Mouse (Mus musculus) 416B (cell line): ENCODE data around the gene Bend5.

Source experiments
- DNase-seq: peaks from one replicate; pipeline ENCODE4 v3.0.0; 2011; ENCODE audit warnings: low read depth

Bend5 gene

DNA sequence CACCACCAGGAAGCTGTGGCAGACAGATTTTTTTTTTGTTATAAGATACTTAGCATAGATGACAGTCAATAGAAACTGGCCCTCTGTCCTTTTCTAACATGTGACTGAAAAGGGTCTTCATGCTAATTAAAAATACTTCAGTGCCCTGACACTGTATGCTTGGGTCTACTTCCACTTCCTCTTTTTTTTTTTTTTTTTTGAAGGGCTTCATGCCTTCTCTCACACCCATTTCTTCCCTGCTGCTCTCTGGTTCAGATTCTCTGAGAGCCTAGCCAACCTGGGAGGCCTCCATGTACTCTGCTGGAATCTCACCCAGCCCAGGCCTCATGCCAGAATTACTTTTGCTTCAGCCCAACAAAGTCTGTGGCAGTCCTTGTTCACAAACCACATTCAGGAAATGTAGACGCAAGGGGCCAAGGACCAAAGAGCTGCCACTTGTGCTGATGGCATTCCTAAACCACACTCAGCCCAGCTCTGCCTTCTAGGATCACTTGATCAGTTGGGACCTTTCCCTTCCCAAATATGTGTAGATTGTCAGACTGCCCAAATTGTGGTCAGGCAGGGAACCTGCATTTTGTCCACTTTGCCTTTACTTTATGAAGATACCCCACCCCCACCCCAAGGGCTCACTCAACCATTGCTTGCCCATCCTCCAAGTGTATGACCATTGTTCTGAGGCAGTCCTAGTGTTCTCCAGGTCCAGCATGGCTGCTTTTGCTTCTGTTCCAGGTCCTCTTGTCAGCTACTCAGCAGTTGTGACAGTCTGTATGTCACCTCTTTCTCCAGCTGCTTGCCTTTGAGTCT is 27.8 kb downstream of the Bend5 start:
- no peak for DNase-seq

GRCm38 (mm10) chr4:111443906-111444615 is 29.3 kb downstream of the Bend5 start:
- DNase-seq, result no peak

- DNase-seq, result no peak
Measured at GRCm38 (mm10) chr4:111444616-111445160, 29.9 kb downstream of the Bend5 start.

DNA sequence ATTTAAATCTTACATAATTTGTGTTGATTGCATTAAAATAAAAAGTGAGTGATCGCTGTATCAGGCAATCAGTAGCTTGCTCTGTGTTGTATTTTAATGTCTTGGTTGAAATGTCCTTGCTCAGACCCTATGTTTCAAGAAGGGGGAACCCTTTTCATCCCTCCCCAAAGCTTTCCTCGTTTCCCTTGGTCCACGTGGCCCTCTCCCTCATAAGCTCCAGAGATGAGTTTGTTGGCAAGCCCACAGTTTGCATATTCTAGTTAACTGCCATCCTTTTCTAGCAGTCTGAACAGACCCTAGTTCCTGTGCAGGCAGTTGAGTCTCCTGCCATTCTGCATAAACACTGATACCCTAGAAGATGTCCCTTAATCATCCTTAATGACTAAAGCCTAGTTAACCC is 33.1 kb downstream of the Bend5 start:
- no peak for DNase-seq

- DNase-seq, result no peak
Measured at GRCm38 (mm10) chr4:111448586-111448985, 33.8 kb downstream of the Bend5 start.

DNA sequence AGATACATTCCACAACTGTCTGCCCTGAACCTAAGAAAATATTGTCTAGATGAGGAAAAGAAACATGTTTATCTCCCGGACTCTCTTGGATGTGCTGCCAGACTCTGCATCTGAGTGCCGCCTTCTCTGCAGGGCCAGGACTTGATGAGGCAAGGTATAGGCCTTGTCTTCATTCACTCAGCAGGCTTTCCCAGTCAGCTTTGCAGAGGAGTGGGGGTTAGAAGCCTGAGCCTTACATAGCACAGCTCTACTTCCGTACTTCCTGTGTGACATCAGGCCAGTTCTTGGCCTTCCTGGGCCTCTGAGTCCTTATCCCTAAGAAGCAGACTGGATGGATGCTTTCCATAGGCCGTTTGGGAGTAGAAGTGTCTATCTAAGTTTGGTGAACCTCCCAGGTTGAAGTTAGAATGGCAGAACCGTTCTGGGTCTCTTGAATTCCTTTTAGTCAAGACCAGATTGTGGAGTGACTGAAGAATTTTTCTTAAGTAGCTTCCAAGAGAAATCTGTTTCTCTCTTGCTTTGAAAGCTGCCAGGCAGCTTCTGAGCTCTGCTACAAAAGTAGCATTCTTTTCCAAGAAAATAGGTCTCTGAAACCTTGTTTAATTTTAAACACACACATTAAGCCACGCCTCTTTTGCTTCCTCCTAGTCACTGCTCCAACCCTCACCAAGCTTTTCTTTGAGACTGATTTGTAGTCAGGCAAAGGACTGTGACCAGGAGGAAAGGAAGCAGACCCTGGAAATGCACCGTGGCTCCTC is 34.8 kb downstream of the Bend5 start:
- no peak for DNase-seq

DNA sequence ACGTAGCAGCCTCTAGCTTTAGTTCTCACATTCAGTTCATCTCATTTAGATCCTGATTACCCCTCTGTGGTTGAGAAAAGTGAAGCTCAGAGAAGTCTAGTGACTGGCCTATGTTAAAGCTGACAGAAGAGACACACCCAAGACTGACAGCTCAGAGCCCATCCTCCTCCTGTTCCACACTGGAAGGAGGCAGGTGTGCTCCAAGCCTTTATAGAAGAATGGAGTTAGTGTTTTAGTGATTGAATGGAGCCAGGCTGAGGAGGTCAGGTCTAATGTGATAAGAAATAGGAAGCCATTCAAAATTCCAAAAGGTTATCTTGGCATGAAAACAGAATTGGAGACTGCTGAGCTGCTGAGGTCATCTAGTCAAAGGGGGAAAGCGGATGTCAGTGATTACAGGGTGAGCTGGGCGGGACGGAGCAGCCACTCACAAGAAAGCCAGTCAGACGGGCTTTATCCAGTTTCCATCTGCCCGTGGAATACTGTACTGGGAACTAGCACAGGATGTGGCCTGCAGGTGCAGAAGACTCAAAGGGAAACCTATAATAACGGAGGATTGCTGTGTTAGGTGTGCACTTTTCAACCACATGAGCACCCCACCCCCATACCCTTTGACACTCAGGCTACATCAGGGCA is 36.6 kb downstream of the Bend5 start:
- DNase-seq, result no peak

DNA sequence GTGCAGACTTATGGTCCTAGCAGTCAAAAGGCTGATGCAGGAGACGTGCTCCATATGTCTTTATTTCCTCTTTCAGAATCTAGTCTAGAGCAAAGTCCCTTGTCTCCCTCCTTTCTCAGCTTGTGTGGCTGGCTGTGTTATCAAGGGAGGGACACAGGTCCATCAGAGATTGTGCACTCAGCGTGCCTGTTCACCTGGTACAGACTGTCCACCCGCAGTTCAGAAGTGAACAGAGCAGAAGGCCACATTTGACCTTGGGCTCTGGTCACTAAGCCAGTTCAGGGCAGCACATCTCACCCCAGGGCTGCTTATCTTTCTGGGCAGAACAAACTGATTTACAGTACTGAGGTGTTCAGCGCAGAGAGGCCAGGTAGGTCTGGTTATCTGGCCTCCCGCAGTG is 37.4 kb downstream of the Bend5 start:
- DNase-seq, result no peak

DNA sequence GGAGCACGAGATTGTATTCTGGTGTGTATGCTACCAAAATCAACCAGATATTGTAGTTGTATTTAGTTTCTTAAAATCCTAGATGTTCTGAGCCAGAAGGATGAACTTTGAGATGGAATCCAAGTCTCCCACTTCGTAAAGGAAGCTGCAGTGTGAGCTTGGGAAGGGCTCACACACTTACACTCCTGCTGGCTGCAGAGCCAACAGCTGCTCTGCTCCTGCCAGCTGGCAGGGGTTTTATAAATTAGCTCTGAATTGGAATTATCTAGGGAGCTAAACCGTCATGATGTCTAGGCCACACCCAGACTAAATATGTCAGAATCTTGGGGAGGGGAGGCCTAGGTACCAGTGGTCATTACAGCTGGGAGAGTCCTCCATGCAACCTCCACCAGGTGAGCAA is 38.5 kb downstream of the Bend5 start:
- DNase-seq, result no peak

DNA sequence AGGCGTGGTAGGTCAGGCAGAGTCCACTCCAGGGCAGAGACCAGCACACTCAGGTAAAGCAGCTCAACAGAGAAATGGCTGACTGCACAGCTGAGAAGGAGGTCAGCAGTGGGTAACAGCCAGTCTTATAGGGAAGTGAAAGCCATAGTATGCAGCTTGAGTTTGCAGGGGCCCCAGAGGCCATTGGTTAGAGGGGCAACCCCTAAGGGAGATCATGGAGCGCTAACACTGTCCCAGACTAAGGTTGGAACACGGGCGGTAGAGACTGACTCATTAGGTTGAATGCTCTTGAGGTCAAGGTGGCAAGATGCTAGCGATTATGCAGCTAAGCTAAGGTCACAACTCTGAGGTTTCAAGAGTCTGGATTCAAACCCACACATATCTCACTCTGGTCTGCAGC is 40.8 kb downstream of the Bend5 start:
- no peak for DNase-seq

- no peak for DNase-seq
Measured at GRCm38 (mm10) chr4:111457568-111457967, 42.8 kb downstream of the Bend5 start.

DNA sequence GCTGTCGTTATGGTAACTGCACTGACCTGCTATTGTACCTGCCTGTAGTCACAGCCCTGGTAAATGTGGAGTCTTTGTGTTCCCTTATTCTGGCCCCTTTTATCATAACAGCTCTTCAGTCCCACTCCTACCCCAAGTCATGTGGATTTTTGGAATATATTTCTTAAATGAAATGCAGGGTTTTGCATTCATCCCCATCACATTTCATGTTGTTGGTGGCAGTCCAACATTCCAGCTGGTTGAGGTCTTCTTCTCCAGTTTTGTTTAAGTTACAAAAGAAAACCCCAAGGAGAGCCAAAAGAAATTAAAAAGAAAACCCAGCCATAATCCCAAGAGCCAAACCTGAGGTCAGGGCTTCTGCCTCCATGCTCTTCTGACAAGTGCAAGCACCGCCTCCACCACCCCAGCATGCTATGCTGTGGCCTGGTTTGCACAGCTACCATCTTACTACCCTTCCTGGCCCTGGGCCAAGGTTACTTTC is 52.5 kb downstream of the Bend5 start:
- DNase-seq, result no peak

- DNase-seq, result no peak
Measured at GRCm38 (mm10) chr4:111467796-111468195, 53.0 kb downstream of the Bend5 start.

DNA sequence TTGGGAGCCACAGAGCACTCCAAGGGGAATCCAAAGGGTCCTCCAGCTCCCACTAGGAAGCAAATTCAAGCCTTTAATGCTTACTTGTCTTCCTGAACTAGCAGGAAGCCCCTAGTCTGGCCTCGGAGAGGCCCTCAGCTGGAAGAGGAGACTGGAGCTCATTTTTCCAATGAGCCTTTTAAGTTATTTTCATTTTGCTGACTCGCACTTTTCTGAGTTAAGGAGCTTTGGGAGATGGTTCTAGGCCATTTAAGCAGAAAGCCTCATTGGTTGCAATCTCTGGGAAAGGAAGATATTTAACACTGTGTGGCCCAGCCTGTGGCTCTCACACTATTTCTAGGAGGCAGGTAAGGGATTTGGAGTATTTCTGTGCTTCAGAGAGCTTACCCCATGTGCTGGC is 55.0 kb downstream of the Bend5 start:
- DNase-seq, result no peak

- DNase-seq, result no peak
Measured at GRCm38 (mm10) chr4:111471726-111472125, 56.9 kb downstream of the Bend5 start.

GRCm38 (mm10) chr4:111472511-111472910 is 57.7 kb downstream of the Bend5 start:
- no peak for DNase-seq

- DNase-seq, result no peak
Measured at GRCm38 (mm10) chr4:111473014-111473413, 58.2 kb downstream of the Bend5 start.

DNA sequence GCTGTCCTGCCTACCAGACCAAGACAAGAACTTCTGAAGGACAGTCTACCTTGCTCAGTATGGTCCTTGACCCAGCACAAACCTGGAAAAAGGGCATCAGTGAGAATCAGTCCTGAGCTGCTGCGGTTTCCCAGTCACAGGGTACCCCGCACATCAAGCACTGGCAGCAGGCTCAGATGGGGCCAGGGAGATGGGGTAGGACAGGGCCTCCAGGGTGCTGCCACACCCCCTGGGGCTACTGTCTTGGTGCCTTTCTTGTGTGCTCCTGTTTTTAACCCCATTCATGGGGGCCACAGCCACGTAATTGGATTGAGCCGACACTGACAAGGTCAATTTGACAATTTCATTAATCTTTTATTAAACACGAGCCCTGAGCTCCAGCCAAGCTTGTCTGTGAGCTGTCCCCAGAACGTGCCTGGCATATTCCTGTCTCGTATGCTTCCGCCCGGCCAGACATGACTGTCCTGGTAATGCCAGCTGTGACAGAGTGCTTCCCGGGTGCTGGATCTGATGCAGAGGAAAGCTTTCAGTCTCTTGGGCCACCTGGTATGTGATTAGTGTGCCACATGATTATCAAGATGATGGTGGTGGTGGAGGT is 60.7 kb downstream of the Bend5 start:
- DNase-seq, result no peak

DNA sequence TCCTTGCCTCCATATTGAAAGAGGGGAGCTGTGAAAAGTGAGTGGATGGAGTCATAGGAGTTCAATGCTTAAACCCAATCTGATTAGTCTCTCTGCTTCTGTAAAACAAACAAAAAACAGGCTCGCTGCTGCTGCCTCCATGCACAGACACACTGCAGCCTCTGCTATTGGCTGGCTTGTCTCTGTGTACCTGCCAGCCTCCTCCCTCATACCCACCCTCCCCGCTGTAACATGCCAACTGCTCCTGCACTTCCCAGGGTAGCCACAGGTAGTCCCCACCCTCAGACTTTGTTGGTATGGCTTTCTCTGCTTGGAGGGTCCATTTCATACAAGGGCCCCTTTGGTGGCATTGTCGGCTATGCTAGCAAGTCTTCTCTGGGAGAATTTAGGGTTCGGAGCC is 62.7 kb downstream of the Bend5 start:
- DNase-seq, result no peak

GRCm38 (mm10) chr4:111483499-111483898 is 68.7 kb downstream of the Bend5 start:
- DNase-seq, result no peak

- no peak for DNase-seq
Measured at GRCm38 (mm10) chr4:111485189-111485588, 70.4 kb downstream of the Bend5 start.

GRCm38 (mm10) chr4:111486187-111486586 is 71.4 kb downstream of the Bend5 start:
- no peak for DNase-seq
